Mouse (Mus musculus) frontal cortex, adult 2 months (tissue): ENCODE measurements around the gene Ric8b. TPM values are rescaled to one million over a fixed set of nuclear protein-coding genes. Genes with fewer than 3 reads are reported as not detected.

Experiments
- DNase-seq, 2 experiments: peaks; one replicate each; pipeline ENCODE4 v3.0.0; 2022; ENCODE audit warnings: low spot score in 1 of 2; ENCODE audit errors: extremely low spot score in 1 of 2
- polyA plus RNA-seq: library from polyadenylated mRNA; depleted of rRNA; stranded (reverse); fragments of >200 nt; gene quantifications from 2 replicates; pipeline ENCODE4 v1.2.3, GENCODE M21; 2012

Ric8b gene
- polyA plus RNA-seq, 1 experiment, result 41.1 TPM

DNA sequence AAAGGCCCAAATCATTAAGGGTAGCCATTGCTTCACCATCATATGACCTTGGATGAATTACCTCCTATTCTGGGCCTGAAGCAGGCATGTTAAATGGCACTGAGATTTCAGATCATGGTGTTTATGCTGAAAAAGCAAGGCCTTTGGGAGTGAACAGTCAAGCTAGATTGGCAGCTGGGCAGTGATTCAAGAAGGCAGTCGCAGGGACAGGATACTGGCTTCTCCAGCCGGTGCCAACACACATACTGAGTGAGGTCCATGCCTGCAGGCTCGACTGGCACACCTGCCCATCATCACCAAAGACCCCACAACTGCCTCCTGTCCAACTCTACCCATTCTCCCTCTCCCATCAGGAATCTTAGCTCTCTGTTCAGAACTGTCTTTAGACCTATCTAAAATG, 8.9 kb upstream of the Ric8b start:
- no peak for DNase-seq

DNA sequence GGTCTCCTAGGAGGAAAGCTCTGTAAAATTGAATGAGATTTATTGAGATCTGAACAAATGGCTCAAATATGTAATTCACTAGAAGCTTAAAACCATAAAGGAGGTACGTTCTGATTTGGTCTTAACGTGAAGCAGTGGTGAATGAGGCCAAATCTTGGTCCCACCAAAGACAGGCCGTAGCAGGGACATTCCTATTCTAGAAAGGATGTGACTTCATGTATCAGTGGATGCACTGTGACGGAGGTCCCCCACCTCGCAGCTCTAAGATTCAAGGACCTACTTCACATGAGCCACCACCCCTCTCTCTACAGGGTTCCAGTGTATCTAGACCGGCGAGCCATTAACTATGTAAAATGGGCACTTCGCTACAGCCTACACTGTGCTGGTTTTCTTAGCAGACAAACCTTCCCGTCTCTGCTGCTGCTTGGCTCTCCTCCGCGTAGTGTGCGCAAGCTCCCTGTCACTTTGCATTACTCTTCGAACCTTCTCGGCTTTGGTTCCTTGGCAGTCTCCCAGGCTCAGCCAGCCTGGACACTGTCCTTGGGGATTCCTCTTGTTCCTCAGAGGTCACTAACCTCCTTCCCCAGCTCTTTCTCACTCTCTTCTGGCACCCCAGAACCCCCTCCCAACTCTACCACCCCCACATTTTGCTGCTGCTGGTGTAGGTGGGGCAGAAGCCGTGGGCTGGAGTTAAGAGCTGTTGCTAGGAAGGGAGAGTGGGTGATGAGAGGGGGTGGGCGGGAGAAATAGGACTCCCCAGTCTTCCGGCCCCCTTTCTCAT, 8.2 kb upstream of the Ric8b start:
- peak in 1 of 2 experiments; percentile 61 for DNase-seq

- DNase-seq, result no peak
Measured at GRCm38 (mm10) chr10:84910194-84910593, 7.2 kb upstream of the Ric8b start.

DNA sequence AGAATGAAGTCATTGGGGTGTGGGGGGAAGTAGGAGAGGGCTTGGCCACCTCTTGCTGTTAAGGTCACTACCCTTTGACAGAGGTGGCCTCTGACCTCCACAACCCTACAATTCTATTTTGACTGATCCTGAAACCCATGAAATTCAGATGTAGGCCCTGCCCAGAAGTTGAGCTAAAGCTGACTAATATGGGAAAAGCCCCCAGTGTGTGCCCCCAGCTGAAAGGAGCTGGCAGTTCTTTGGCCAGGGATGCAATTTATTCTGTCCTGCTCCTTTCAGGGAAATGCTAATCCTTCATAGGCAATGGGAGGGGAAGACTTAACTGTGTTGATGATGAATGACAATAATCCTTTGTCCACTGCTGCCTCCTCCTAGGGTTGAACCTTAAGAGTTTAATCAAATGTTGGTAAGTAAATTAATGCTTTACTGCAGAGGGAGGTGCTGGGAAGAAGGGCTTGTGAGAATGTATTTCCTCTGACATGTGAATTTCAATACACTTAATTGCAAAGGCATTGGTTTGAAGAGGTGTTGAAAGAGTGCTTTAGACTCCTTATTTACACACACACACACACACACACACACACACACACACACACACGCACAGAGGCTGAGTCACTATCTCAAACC, 6.5 kb upstream of the Ric8b start:
- DNase-seq, result no peak

DNA sequence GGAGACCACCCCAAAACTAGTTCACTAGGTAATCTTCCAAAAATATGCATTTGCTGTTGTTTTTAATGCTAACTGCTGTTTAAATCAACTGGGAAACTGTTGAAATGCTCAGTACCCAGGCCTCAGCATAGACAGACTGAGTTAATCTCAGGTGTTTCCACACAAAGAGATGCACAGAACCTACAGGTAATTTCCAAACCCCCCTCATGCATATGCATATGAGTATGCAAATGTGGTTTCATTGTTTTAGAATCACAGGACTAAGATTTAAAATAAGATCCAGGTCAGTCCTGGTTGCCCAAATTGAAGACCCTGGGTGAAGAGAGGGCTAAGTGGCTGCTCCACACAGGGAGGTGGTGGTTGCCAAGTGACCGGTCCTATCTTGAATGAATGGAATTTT, 4.3 kb upstream of the Ric8b start:
- DNase-seq, result no peak

- no peak for DNase-seq
Measured at GRCm38 (mm10) chr10:84915476-84915875, 1.9 kb upstream of the Ric8b start.

DNA sequence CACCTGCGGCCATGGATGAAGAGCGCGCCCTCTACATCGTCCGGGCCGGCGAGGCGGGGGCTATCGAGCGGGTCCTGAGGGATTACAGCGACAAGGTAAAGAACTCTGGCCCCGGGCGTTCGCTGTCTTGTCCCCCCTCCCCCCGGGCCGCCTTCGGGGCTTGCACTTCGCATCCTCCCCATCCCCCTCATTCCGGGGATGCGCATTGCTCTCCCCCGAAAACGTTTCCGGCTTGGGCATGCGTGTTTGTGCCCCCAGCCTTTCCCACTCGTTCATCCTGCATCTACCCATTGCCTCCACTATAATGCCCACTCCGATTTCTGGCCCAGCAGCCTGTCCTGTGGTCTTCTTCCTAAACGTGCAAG, 297 bp downstream of the Ric8b start:
- DNase-seq, result peak in 1 of 2 experiments; percentile 54

GRCm38 (mm10) chr10:84926336-84926735, 8.9 kb downstream of the Ric8b start:
- no peak for DNase-seq

DNA sequence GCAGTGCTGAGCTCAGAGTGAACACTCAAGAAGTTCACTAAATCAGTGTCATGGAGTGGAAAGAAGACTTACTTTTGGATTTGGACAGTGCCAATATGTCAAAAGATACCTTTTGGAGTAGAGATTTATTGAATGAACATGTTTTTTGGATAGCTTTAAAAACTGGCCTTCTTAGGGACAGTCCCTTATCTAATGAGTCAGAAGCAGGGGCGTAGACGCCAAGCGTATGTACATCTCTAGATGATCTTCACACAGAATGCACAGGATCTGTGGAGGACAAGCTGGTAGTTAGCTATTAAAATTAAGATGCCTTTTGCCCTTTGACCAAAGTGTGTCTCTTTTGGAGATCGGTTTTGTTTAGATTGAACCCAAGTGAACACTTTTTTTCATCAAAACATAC, 9.5 kb downstream of the Ric8b start:
- DNase-seq, result no peak

GRCm38 (mm10) chr10:84928465-84928864, 11.0 kb downstream of the Ric8b start:
- no peak for DNase-seq

DNA sequence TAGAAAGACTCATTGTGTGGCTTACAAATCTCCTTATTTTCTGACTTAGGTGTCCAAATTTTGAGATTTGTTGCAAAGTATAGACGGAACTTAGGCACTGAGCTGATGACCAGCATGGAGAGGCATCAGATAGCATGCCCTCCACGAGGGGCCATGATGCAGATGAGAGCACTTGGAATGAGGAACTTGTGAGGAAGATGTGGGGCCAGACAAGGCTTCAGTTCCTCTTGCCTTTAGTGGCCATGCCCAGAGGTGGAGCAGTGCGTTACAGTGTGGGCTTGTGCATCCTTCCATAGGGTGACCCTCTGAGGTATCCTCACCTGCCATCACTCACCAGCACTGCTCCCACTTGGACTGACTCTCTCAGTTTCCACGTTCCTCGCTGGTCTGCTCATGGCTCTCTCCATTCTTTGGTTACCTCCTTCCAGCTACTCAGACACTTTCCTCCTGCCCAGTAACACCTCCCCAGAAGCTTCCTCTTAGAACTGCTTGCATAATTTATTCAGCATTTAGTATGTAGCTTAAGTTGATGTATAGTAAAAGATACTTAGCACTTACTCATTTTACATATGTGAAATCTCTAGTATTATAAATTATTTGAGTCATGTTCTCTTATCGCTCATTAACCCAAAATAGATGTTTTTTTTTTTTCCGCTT, 18.3 kb downstream of the Ric8b start:
- no peak for DNase-seq

GRCm38 (mm10) chr10:84936832-84937515, 19.6 kb downstream of the Ric8b start:
- DNase-seq, result no peak

- no peak for DNase-seq
Measured at GRCm38 (mm10) chr10:84938094-84938820, 20.8 kb downstream of the Ric8b start.

GRCm38 (mm10) chr10:84938886-84939285, 21.5 kb downstream of the Ric8b start:
- DNase-seq, result no peak

- no peak for DNase-seq
Measured at GRCm38 (mm10) chr10:84940356-84940755, 22.9 kb downstream of the Ric8b start.

GRCm38 (mm10) chr10:84945692-84946091, 28.3 kb downstream of the Ric8b start:
- DNase-seq, result no peak

- DNase-seq, result peak in 1 of 2 experiments; percentile 31
Measured at GRCm38 (mm10) chr10:84948970-84949683, 31.7 kb downstream of the Ric8b start.

GRCm38 (mm10) chr10:84949684-84950010, 32.2 kb downstream of the Ric8b start:
- no peak for DNase-seq

- DNase-seq, result peak in 1 of 2 experiments; percentile 43
Measured at GRCm38 (mm10) chr10:84950384-84950783, 33.0 kb downstream of the Ric8b start.

GRCm38 (mm10) chr10:84954236-84954635, 36.8 kb downstream of the Ric8b start:
- no peak for DNase-seq
